Mouse (Mus musculus) forebrain, embryonic 16.5 days (tissue): ENCODE results near the gene 1700017B05Rik. TPM values are rescaled to one million over a fixed set of nuclear protein-coding genes. Genes with fewer than 3 reads are reported as not detected.
"Not testable (repeated sequence)": the region's sequence is repeated elsewhere in the genome, so short reads cannot be mapped to it uniquely, and the experiment has no call there.

Experiments
- ATAC-seq: fragments of 200-750 bp; cut with Nextera tagmentation; 2 replicates; pipeline ENCODE4 v1.8.0; 2017; ENCODE audit warnings: mild to moderate bottlenecking, moderate library complexity
- H3K27ac ChIP-seq: fragments of 300-500 bp; sonication (generic); 2 replicates; pipeline ENCODE4 v1.5.1; 2014; ENCODE audit warnings: low read length, control low read depth
- H3K27me3 ChIP-seq: fragments of 300-500 bp; sonication (generic); replicated peaks from 2 replicates; pipeline ENCODE4 v1.6.1; 2014; ENCODE audit warnings: low read length; ENCODE audit not compliant: control insufficient read depth, insufficient read depth
- H3K36me3 ChIP-seq: fragments of 300-500 bp; sonication (generic); 2 replicates; pipeline ENCODE4 v1.6.1; 2014; ENCODE audit not compliant: control insufficient read depth, insufficient read depth
- H3K4me1 ChIP-seq: fragments of 300-500 bp; sonication (generic); replicated peaks from 2 replicates; pipeline ENCODE4 v1.6.1; 2014; ENCODE audit warnings: low read length; ENCODE audit not compliant: control insufficient read depth, insufficient read depth
- H3K4me2 ChIP-seq: fragments of 300-500 bp; sonication (generic); 2 replicates; pipeline ENCODE4 v1.6.1; 2014; ENCODE audit warnings: mild to moderate bottlenecking, low read length, control low read depth
- H3K4me3 ChIP-seq: fragments of 300-500 bp; sonication (generic); replicated peaks from 2 replicates; pipeline ENCODE4 v1.5.1; 2014; ENCODE audit warnings: mild to moderate bottlenecking, low read length, control low read depth
- H3K9ac ChIP-seq: fragments of 300-500 bp; sonication (generic); replicated peaks from 2 replicates; pipeline ENCODE4 v1.6.1; 2014; ENCODE audit warnings: low read depth, low read length, control low read depth
- H3K9me3 ChIP-seq: fragments of 300-500 bp; sonication (generic); 2 replicates; pipeline ENCODE4 v1.6.1; 2016; ENCODE audit warnings: low read length; ENCODE audit not compliant: control insufficient read depth
- WGBS: fragments of 180-500 bp; shearing (Covaris S2); extraction: QIAGEN DNeasy Blood & Tissue Kit; methylation state at CpG from one replicate; pipeline ENCODE4 v1.1.7; 2014; 5-methylcytosine and 5-hydroxymethylcytosine counted together
- polyA plus RNA-seq: library from polyadenylated mRNA; unstranded; fragments of >200 nt; fragmentation: Nextera tagmentation; extraction: Ambion mirVana; gene quantifications from 2 replicates; pipeline ENCODE4 v1.2.1, GENCODE M21; 2015

Gene 1700017B05Rik
- polyA plus RNA-seq, 1 experiment from 2014 or later: 4.7 TPM

DNA sequence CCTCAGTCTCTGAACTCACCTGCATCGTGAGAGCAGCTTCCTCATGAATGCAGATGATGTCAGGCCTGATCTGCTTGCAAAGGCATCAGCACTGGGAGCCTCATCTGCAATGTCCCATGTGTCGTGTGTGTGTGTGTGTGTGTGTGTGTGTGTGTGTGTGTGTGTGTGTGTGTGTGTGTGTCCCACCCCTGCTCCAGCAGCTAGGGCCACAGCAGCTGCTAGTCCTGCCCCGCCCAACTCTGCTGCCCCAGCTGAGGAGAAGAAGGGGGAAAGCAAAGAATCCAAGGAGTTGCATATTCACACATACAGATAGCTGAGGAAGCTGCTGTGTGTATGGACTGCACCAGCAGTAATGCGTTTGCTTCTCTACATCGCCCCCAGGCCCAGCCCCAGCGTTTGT, 45.2 kb downstream of the 1700017B05Rik start:
- H3K4me1 ChIP-seq: no peaks in the 10 kb centered on the region
- H3K9me3 ChIP-seq: no peaks in the 10 kb centered on the region
- no peak overlapping the region for H3K27ac ChIP-seq
- no peaks in the 10 kb centered on the region for H3K27me3 ChIP-seq
- H3K36me3 ChIP-seq: no peaks in the 10 kb centered on the region
- 86% methylated on average over 6 of the region's 6 CpGs for WGBS
- no peak overlapping the region for H3K4me3 ChIP-seq
- no peak for ATAC-seq
- no peak overlapping the region for H3K4me2 ChIP-seq
- no peak overlapping the region for H3K9ac ChIP-seq

DNA sequence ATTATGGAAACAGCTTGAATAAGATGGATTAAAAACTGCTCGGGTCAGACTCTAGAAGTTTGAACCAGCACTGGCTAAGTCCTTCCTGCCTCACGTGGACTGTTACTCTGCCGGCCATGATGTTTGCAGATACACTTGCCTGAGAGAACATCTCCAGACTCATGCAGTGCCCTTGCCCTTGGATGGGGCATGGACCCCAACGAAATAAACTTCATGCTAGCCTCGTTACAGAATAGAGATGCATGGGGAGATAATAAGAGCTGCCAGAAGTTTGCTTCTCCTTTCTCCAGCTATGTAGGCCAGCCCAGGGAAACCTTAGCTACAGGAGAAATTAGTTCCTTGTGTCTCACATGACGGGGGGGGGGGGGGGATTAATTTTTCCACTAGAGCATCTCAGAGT, 47.9 kb downstream of the 1700017B05Rik start:
- Histone ChIP-seq H3K9ac (no peak overlapping the region), H3K27ac (no peak overlapping the region), H3K27me3 (no peaks in the 10 kb centered on the region), H3K4me2 (no peak overlapping the region), H3K4me1 (no peaks in the 10 kb centered on the region), H3K9me3 (no peaks in the 10 kb centered on the region), H3K36me3 (no peaks in the 10 kb centered on the region), H3K4me3 (no peak overlapping the region)
- no peak for ATAC-seq
- WGBS: 75% methylated on average over 6 of the region's 6 CpGs

DNA sequence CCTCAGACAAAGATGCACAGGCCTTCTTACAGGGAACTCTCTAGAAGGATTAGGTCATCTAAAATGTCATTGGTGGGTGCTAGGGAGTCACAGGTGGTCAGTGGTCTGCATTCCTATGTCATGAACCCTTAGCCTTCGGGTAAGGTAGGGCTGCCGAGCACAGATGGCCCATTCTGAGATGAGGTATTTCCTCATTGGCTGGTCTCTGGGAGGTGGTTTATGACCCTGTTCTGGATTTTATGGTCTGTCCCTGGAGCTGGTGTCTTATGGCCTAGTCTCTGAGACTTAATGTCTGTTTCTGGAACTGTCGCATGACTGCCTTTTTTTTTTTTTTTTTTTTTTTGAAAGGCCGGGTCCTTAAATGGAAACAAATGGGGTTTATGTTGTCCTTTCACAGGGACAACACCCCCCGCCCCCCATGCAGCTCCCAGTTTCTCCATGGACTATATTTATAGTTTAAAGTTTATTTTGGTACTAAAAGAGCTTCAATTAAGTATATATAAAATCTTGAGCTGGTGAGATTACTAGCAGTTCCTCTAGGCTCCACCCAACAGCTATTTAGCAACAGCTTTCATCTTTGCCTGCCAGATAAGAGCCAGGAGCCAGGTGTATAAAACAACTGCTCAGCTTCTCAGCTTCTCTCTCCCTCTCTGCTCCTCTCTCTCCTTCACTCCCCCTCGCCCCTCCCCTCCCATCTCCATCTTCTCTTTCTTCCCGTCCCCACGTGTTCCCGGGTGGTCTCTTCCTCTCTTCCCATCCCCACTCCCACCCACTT, 49.8 kb downstream of the 1700017B05Rik start:
- no peak for ATAC-seq
- H3K9me3 ChIP-seq: no peaks in the 10 kb centered on the region
- H3K27me3 ChIP-seq: no peaks in the 10 kb centered on the region
- 80% methylated on average over 9 of the region's 9 CpGs for WGBS
- no peak overlapping the region for H3K4me2 ChIP-seq
- H3K27ac ChIP-seq: no peak overlapping the region
- H3K4me3 ChIP-seq: no peak overlapping the region
- no peaks in the 10 kb centered on the region for H3K36me3 ChIP-seq
- H3K9ac ChIP-seq: no peak overlapping the region
- no peaks in the 10 kb centered on the region for H3K4me1 ChIP-seq

DNA sequence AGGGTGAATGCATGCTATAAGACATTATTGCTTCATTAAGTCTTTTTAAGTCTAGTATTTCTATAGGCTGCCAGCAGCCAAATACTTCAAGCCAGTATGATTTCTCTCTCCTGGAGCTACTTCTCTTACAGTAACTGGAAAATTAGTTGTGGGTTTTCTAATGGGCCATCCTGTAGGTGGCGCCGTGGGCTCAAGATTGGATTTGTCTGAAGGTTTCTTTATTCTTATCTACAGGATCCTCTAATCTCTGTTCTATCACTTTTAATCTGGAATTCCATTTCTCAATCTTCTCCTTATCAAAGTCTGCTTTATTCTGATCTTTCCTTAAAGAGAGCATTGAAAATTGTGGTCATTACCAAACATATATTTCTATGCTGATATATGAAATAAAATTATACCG, 53.1 kb downstream of the 1700017B05Rik start:
- no peak overlapping the region for H3K9ac ChIP-seq
- ATAC-seq: no peak
- no peaks in the 10 kb centered on the region for H3K4me1 ChIP-seq
- H3K4me3 ChIP-seq: no peak overlapping the region
- H3K9me3 ChIP-seq: no peaks in the 10 kb centered on the region
- no peaks in the 10 kb centered on the region for H3K36me3 ChIP-seq
- no peak overlapping the region for H3K27ac ChIP-seq
- no peaks in the 10 kb centered on the region for H3K27me3 ChIP-seq
- WGBS: 33% methylated on average over 3 of the region's 3 CpGs
- H3K4me2 ChIP-seq: no peak overlapping the region

DNA sequence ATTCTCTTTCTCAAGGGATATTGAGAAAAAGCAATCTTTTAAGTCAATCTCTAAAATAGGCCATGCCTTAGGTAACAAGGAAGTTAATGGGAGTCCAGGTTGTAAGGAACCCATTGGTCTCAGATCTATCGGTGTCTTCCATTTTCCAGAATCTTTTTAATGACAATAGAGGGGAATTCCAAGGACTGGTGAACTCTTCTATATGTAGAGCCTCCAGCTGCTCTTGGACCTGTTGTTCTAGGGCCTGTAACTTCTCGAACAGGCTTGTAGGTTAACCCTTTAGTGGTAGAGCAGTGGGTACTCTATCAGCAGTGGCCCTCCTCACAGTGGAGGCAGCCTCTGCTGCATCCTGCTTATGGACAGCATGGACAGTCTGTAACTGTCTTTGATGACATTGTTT, 55.5 kb downstream of the 1700017B05Rik start:
- no peak overlapping the region for H3K4me3 ChIP-seq
- ATAC-seq: no peak
- 75% methylated on average over 2 of the region's 2 CpGs for WGBS
- no peaks in the 10 kb centered on the region for H3K27me3 ChIP-seq
- no peaks in the 10 kb centered on the region for H3K9me3 ChIP-seq
- no peak overlapping the region for H3K27ac ChIP-seq
- H3K4me1 ChIP-seq: no peaks in the 10 kb centered on the region
- no peak overlapping the region for H3K4me2 ChIP-seq
- no peak overlapping the region for H3K9ac ChIP-seq
- no peaks in the 10 kb centered on the region for H3K36me3 ChIP-seq

DNA sequence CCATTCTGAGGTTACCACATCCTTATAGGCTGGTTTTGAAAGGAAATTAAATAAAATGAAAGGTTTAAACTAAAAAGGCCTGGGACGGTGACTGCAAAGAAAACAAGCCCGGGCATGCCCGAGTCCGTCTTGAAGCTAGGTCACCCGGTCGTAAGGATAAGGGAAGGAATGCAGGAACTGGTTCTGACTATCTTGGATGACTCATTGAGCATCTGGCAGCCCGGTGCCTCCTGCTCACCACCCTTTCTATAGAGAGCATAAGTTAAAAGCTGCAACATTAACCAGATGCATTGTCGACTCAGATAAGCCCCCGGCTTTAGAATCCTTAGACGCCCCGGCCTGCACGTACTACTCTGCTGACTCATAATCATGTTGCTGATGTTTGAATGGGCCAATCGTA, 58.8 kb downstream of the 1700017B05Rik start:
- 92% methylated on average over 13 of the region's 13 CpGs for WGBS
- not testable (repeated sequence) for ATAC-seq, H3K36me3 ChIP-seq, H3K4me3 ChIP-seq, H3K9ac ChIP-seq, H3K27me3 ChIP-seq, H3K4me2 ChIP-seq, H3K9me3 ChIP-seq, H3K4me1 ChIP-seq, H3K27ac ChIP-seq

Other genes starting within 250 kb of the 1700017B05Rik start
- gene Sin3a, start 190.6 kb downstream of the 1700017B05Rik start, polyA plus RNA-seq: 28.2 and 29.5 TPM in 2 replicates
- 66.4 and 95.4 TPM in 2 replicates for gene Man2c1, start 131.9 kb downstream of the 1700017B05Rik start, polyA plus RNA-seq
- 7.5 and 10.6 TPM in 2 replicates for gene Neil1, start 114.3 kb downstream of the 1700017B05Rik start, polyA plus RNA-seq
- gene Commd4, start 104.3 kb downstream of the 1700017B05Rik start, polyA plus RNA-seq: 185 and 213 TPM in 2 replicates
- gene Trcg1, start 26.1 kb downstream of the 1700017B05Rik start, polyA plus RNA-seq: not detected in 2 replicates
- 24.0 and 26.9 TPM in 2 replicates for gene Ppcdc, start 177.5 kb upstream of the 1700017B05Rik start, polyA plus RNA-seq
- gene Scamp5, start 205.4 kb upstream of the 1700017B05Rik start, polyA plus RNA-seq: 116 and 135 TPM in 2 replicates
- gene Rpp25, start 241.4 kb upstream of the 1700017B05Rik start, polyA plus RNA-seq: 23.4 and 24.4 TPM in 2 replicates